Mouse (Mus musculus) stomach, embryonic 16.5 days (tissue): ENCODE data around the gene Anxa6. TPM values are rescaled to one million over a fixed set of nuclear protein-coding genes. Genes with fewer than 3 reads are reported as not detected.
A peak's percentile ranks its signal among the peaks of the same experiment; 100 is the strongest.
"Not testable (repeated sequence)": the region's sequence is repeated elsewhere in the genome, so short reads cannot be mapped to it uniquely, and the experiment has no call there.

ENCODE experiments used
- ATAC-seq: fragments of 200-750 bp; cut with Nextera tagmentation; 2 replicates; pipeline ENCODE4 v1.8.0; 2017; ENCODE audit warnings: moderate number of reproducible peaks, moderate TSS enrichment; ENCODE audit not compliant: insufficient read depth, low FRiP score
- H3K27ac ChIP-seq: fragments of 300-500 bp; sonication (generic); 2 replicates; pipeline ENCODE4 v1.5.1; 2014; ENCODE audit warnings: low read length
- H3K27me3 ChIP-seq: fragments of 300-500 bp; sonication (generic); 2 replicates; pipeline ENCODE4 v1.6.1; 2014; ENCODE audit warnings: low read length, control low read depth, mixed read lengths; ENCODE audit not compliant: control insufficient read depth, insufficient read depth
- H3K36me3 ChIP-seq: fragments of 300-500 bp; sonication (generic); 2 replicates; pipeline ENCODE4 v1.6.1; 2014; ENCODE audit warnings: low read length; ENCODE audit not compliant: control insufficient read depth, insufficient read depth
- H3K4me1 ChIP-seq: fragments of 300-500 bp; sonication (generic); 2 replicates; pipeline ENCODE4 v1.6.1; 2014; ENCODE audit warnings: low read length, control low read depth, mixed read lengths; ENCODE audit not compliant: control insufficient read depth, insufficient read depth
- H3K4me2 ChIP-seq: fragments of 300-500 bp; sonication (generic); 2 replicates; pipeline ENCODE4 v1.6.1; 2014; ENCODE audit warnings: low read depth, low read length, mixed read lengths
- H3K4me3 ChIP-seq: fragments of 300-500 bp; sonication (generic); replicated peaks from 2 replicates; pipeline ENCODE4 v1.5.1; 2014; ENCODE audit warnings: mild to moderate bottlenecking, low read length
- H3K9ac ChIP-seq: fragments of 300-500 bp; sonication (generic); 2 replicates; pipeline ENCODE4 v1.6.1; 2014; ENCODE audit warnings: low read length
- H3K9me3 ChIP-seq: fragments of 300-500 bp; sonication (generic); replicated peaks from 2 replicates; pipeline ENCODE4 v1.6.1; 2016; ENCODE audit warnings: low read length, control low read depth; ENCODE audit not compliant: control insufficient read depth
- WGBS: fragments of 180-500 bp; shearing (Covaris S2); extraction: QIAGEN DNeasy Blood & Tissue Kit; methylation state at CpG from one replicate; pipeline ENCODE4 v1.1.7; 2014; 5-methylcytosine and 5-hydroxymethylcytosine counted together
- polyA plus RNA-seq: library from polyadenylated mRNA; unstranded; fragments of >200 nt; fragmentation: Nextera tagmentation; extraction: Ambion mirVana; gene quantifications from 2 replicates; pipeline ENCODE4 v1.2.1, GENCODE M21; 2015

The Anxa6 gene
- polyA plus RNA-seq, 1 experiment from 2014 or later = 364 TPM

- H3K9me3 ChIP-seq = no peaks in the 10 kb centered on the region
- no peak overlapping the region for H3K4me3 ChIP-seq
- H3K4me1 ChIP-seq = peaks cover 18% of the 10 kb centered on the region
- H3K9ac ChIP-seq = no peak overlapping the region
- no peaks in the 10 kb centered on the region for H3K27me3 ChIP-seq
- ATAC-seq = no peak
- no peak overlapping the region for H3K27ac ChIP-seq
- WGBS = 76% methylated on average over 6 of the region's 6 CpGs
- no peak overlapping the region for H3K4me2 ChIP-seq
- H3K36me3 ChIP-seq = no peaks in the 10 kb centered on the region
Observed at GRCm38 (mm10) chr11:54965234-54965633, 68.0 kb downstream of the Anxa6 start.

- H3K9ac ChIP-seq = peak within 1 kb of the TSS; percentile 19
- H3K9me3 ChIP-seq = no peaks in the 10 kb centered on the region
- H3K36me3 ChIP-seq = no peaks in the 10 kb centered on the region
- no peaks in the 10 kb centered on the region for H3K27me3 ChIP-seq
- H3K4me2 ChIP-seq = peak within 1 kb of the TSS; percentile 41
- WGBS = 20% methylated on average over 6 of the region's 6 CpGs
- peak within 1 kb of the TSS; percentile 18 for H3K4me3 ChIP-seq
- ATAC-seq = peak; percentile 54; the same call in 1 of the 2 replicates
- H3K4me1 ChIP-seq = peaks cover 25% of the 10 kb centered on the region
- peak within 1 kb of the TSS; percentile 34 for H3K27ac ChIP-seq
Observed at GRCm38 (mm10) chr11:54962810-54963209, 70.4 kb downstream of the Anxa6 start, which contains the start of gene Tnip1. Gene Tnip1, minus strand, starts transcription at chr11:54962917.

- no peaks in the 10 kb centered on the region for H3K9me3 ChIP-seq
- no peak for ATAC-seq
- peak overlapping the region; percentile 41 for H3K4me2 ChIP-seq
- 0 out of 2 replicates have a peak overlapping the region, but pooled peaks have one; percentile 19 for H3K9ac ChIP-seq
- H3K36me3 ChIP-seq = no peaks in the 10 kb centered on the region
- WGBS = 46% methylated on average over 3 of the region's 3 CpGs
- H3K27ac ChIP-seq = peak overlapping the region; percentile 15; the same call in 1 of the 2 replicates
- H3K27me3 ChIP-seq = no peaks in the 10 kb centered on the region
- peaks cover 25% of the 10 kb centered on the region for H3K4me1 ChIP-seq
- peak overlapping the region; percentile 18; the same call in 1 of the 2 replicates for H3K4me3 ChIP-seq
Observed at GRCm38 (mm10) chr11:54961921-54962320, 71.3 kb downstream of the Anxa6 start.

- Histone ChIP-seq H3K4me3 (no peak overlapping the region), H3K27ac (peak overlapping the region; percentile 15; the same call in 1 of the 2 replicates), H3K9me3 (no peaks in the 10 kb centered on the region), H3K4me1 (peaks cover 25% of the 10 kb centered on the region), H3K9ac (no peak overlapping the region), H3K36me3 (no peaks in the 10 kb centered on the region), H3K4me2 (peak overlapping the region; percentile 41; the same call in 1 of the 2 replicates), H3K27me3 (no peaks in the 10 kb centered on the region)
- no peak for ATAC-seq
- WGBS = 64% methylated on average over 6 of the region's 6 CpGs
Observed at GRCm38 (mm10) chr11:54961164-54961850, 71.9 kb downstream of the Anxa6 start.

GRCm38 (mm10) chr11:54960251-54960650, 73.0 kb downstream of the Anxa6 start:
- Histone ChIP-seq H3K9me3 (no peaks in the 10 kb centered on the region), H3K4me1 (peaks cover 26% of the 10 kb centered on the region), H3K36me3 (no peaks in the 10 kb centered on the region), H3K4me3 (no peak overlapping the region), H3K4me2 (no peak overlapping the region), H3K27ac (no peak overlapping the region), H3K27me3 (no peaks in the 10 kb centered on the region), H3K9ac (no peak overlapping the region)
- no peak for ATAC-seq
- 78% methylated on average over 6 of the region's 6 CpGs for WGBS

GRCm38 (mm10) chr11:54958571-54959073, 74.6 kb downstream of the Anxa6 start:
- ATAC-seq = peak; percentile 49; the same call in 1 of the 2 replicates
- no peak overlapping the region for H3K9ac ChIP-seq
- H3K4me2 ChIP-seq = peak overlapping the region; percentile 9; the same call in 1 of the 2 replicates
- 29% methylated on average over 3 of the region's 3 CpGs for WGBS
- H3K4me1 ChIP-seq = peaks cover 33% of the 10 kb centered on the region
- H3K4me3 ChIP-seq = no peak overlapping the region
- H3K27me3 ChIP-seq = no peaks in the 10 kb centered on the region
- peak overlapping the region; percentile 44 for H3K27ac ChIP-seq
- H3K9me3 ChIP-seq = no peaks in the 10 kb centered on the region
- no peaks in the 10 kb centered on the region for H3K36me3 ChIP-seq

- not testable (repeated sequence) for H3K4me2 ChIP-seq, H3K27ac ChIP-seq, H3K27me3 ChIP-seq, ATAC-seq, H3K36me3 ChIP-seq, H3K9me3 ChIP-seq, H3K9ac ChIP-seq, H3K4me3 ChIP-seq
- 82% methylated on average over 3 of the region's 3 CpGs for WGBS
- peaks cover 29% of the 10 kb centered on the region for H3K4me1 ChIP-seq
Observed at GRCm38 (mm10) chr11:54957708-54958107, 75.5 kb downstream of the Anxa6 start.

GRCm38 (mm10) chr11:54956912-54957311, 76.3 kb downstream of the Anxa6 start:
- no peaks in the 10 kb centered on the region for H3K36me3 ChIP-seq
- no peaks in the 10 kb centered on the region for H3K9me3 ChIP-seq
- H3K4me3 ChIP-seq = no peak overlapping the region
- WGBS = 67% methylated on average over 7 of the region's 7 CpGs
- no peak overlapping the region for H3K27ac ChIP-seq
- H3K27me3 ChIP-seq = no peaks in the 10 kb centered on the region
- no peak overlapping the region for H3K9ac ChIP-seq
- H3K4me1 ChIP-seq = peaks cover 28% of the 10 kb centered on the region
- no peak overlapping the region for H3K4me2 ChIP-seq
- ATAC-seq = no peak

GRCm38 (mm10) chr11:54955735-54956480, 77.3 kb downstream of the Anxa6 start:
- WGBS = under 1% methylated on average over 59 of the region's 59 CpGs

More at GRCm38 (mm10) chr11:54955735-54956480, 77.3 kb downstream of the Anxa6 start:
- ATAC-seq = peak; percentile 97
- peaks cover 19% of the 10 kb centered on the region for H3K4me1 ChIP-seq
- H3K9me3 ChIP-seq = no peaks in the 10 kb centered on the region
- H3K27me3 ChIP-seq = no peaks in the 10 kb centered on the region
- no peaks in the 10 kb centered on the region for H3K36me3 ChIP-seq
- H3K4me2 ChIP-seq = peak overlapping the region; percentile 74
- peak overlapping the region; percentile 92 for H3K27ac ChIP-seq
- peak overlapping the region; percentile 88 for H3K4me3 ChIP-seq
- peak overlapping the region; percentile 93 for H3K9ac ChIP-seq
